Mouse (Mus musculus) limb, embryonic 14.5 days (tissue): ENCODE measurements at regions not wholly inside any gene's neighbourhood (a gene's known extent, or its start where the extent isn't known, plus 50 kb on each side); places are given as distances from the start of the nearest gene placed in this dataset.

Experiments used
- ATAC-seq: fragments of 200-750 bp; cut with Nextera tagmentation; 2 replicates; pipeline ENCODE4 v1.8.0; 2017; ENCODE audit warnings: low read depth, moderate number of reproducible peaks, moderate TSS enrichment; ENCODE audit not compliant: low FRiP score
- DNase-seq: peaks from one replicate; pipeline ENCODE4 v3.0.0-alpha.2; 2015; ENCODE audit warnings: low spot score
- H3K27ac ChIP-seq: fragments of 300-500 bp; sonication (generic); replicated peaks from 2 replicates; pipeline ENCODE4 v1.5.1; 2014; ENCODE audit warnings: low read depth, mild to moderate bottlenecking, low read length, moderate library complexity, mixed read lengths
- H3K27me3 ChIP-seq: fragments of 300-500 bp; sonication (generic); 2 replicates; pipeline ENCODE4 v1.6.1; 2014; ENCODE audit warnings: low read length, mixed read lengths; ENCODE audit not compliant: control insufficient read depth, insufficient read depth
- H3K36me3 ChIP-seq: fragments of 300-500 bp; sonication (generic); 2 replicates; pipeline ENCODE4 v1.6.1; 2014; ENCODE audit warnings: mild to moderate bottlenecking, low read length, moderate library complexity, mixed read lengths; ENCODE audit not compliant: control insufficient read depth, insufficient read depth
- H3K4me1 ChIP-seq: fragments of 300-500 bp; sonication (generic); 2 replicates; pipeline ENCODE4 v1.6.1; 2014; ENCODE audit warnings: antibody characterized with exemption, low read length, mixed read lengths; ENCODE audit not compliant: control insufficient read depth, insufficient read depth
- H3K4me2 ChIP-seq: fragments of 300-500 bp; sonication (generic); replicated peaks from 2 replicates; pipeline ENCODE4 v1.6.1; 2014; ENCODE audit warnings: low read depth, mild to moderate bottlenecking, low read length, moderate library complexity; ENCODE audit not compliant: severe bottlenecking
- H3K4me3 ChIP-seq: fragments of 300-500 bp; sonication (generic); replicated peaks from 2 replicates; pipeline ENCODE4 v1.5.1; 2014; ENCODE audit warnings: low read length
- H3K9ac ChIP-seq: fragments of 300-500 bp; sonication (generic); 2 replicates; pipeline ENCODE4 v1.6.1; 2014; ENCODE audit warnings: mild to moderate bottlenecking, low read depth, low read length, moderate library complexity; ENCODE audit not compliant: severe bottlenecking
- H3K9me3 ChIP-seq: fragments of 300-500 bp; sonication (generic); 2 replicates; pipeline ENCODE4 v1.6.1; 2016; ENCODE audit warnings: low read length; ENCODE audit not compliant: control insufficient read depth
- POLR2A ChIP-seq: fragments of 200-500 bp; IDR thresholded peaks from 2 replicates; pipeline ENCODE4 v1.8.0; 2012; ENCODE audit warnings: inconsistent platforms, mild to moderate bottlenecking, moderate library complexity, borderline replicate concordance; ENCODE audit not compliant: insufficient read depth, insufficient read length; ENCODE audit errors: extremely low read depth
- WGBS: fragments of 180-500 bp; shearing (Covaris S2); extraction: QIAGEN DNeasy Blood & Tissue Kit; methylation state at CpG from one replicate; pipeline ENCODE4 v1.1.7; 2014; 5-methylcytosine and 5-hydroxymethylcytosine counted together

- Histone ChIP-seq H3K4me2 (no peak overlapping the region), H3K27me3 (no peaks in the 10 kb centered on the region), H3K27ac (no peak overlapping the region), H3K9me3 (no peaks in the 10 kb centered on the region), H3K36me3 (no peaks in the 10 kb centered on the region), H3K4me1 (0 out of 2 replicates have a peak, but pooled peaks cover 6% of the 10 kb centered on the region), H3K4me3 (no peak overlapping the region), H3K9ac (no peak overlapping the region)
- no peak for TF ChIP-seq POLR2A
- DNase-seq = no peak
- 30% methylated on average over 11 of the region's 11 CpGs for WGBS
- ATAC-seq = no peak
These were observed 157.8 kb downstream of the Mycn start for GRCm38 (mm10) chr12:12783699-12784605.

- H3K27ac ChIP-seq = no peak overlapping the region
- no peak overlapping the region for H3K9ac ChIP-seq
- no peak overlapping the region for H3K4me2 ChIP-seq
- 97% methylated on average over 5 of the region's 5 CpGs for WGBS
- no peaks in the 10 kb centered on the region for H3K9me3 ChIP-seq
- H3K4me1 ChIP-seq = no peaks in the 10 kb centered on the region
- DNase-seq (no peak), ATAC-seq (no peak)
- no peaks in the 10 kb centered on the region for H3K36me3 ChIP-seq
- H3K4me3 ChIP-seq = no peak overlapping the region
- no peaks in the 10 kb centered on the region for H3K27me3 ChIP-seq
- no peak for TF ChIP-seq POLR2A
These were observed 160.2 kb downstream of the Mycn start for GRCm38 (mm10) chr12:12781526-12781925.

- no peak for ATAC-seq
- DNase-seq = no peak
- TF ChIP-seq POLR2A = no peak
- Histone ChIP-seq H3K27me3 (no peaks in the 10 kb centered on the region), H3K36me3 (no peaks in the 10 kb centered on the region), H3K27ac (no peak overlapping the region), H3K9me3 (no peaks in the 10 kb centered on the region), H3K9ac (no peak overlapping the region), H3K4me2 (no peak overlapping the region), H3K4me1 (no peaks in the 10 kb centered on the region), H3K4me3 (no peak overlapping the region)
- WGBS = 58% methylated on average over 4 of the region's 4 CpGs
These were observed 163.0 kb downstream of the Mycn start for GRCm38 (mm10) chr12:12778563-12779256.

- Histone ChIP-seq H3K27ac (no peak overlapping the region), H3K9ac (no peak overlapping the region), H3K4me1 (no peaks in the 10 kb centered on the region), H3K4me3 (no peak overlapping the region), H3K36me3 (no peaks in the 10 kb centered on the region), H3K27me3 (no peaks in the 10 kb centered on the region), H3K9me3 (no peaks in the 10 kb centered on the region), H3K4me2 (no peak overlapping the region)
- no peak for ATAC-seq
- 82% methylated on average over 8 of the region's 8 CpGs for WGBS
- no peak for TF ChIP-seq POLR2A
- no peak for DNase-seq
These were observed 164.3 kb downstream of the Mycn start for GRCm38 (mm10) chr12:12777422-12777821.

- no peaks in the 10 kb centered on the region for H3K4me1 ChIP-seq
- ATAC-seq (no peak), DNase-seq (no peak)
- H3K27ac ChIP-seq = no peak overlapping the region
- no peak overlapping the region for H3K4me3 ChIP-seq
- TF ChIP-seq POLR2A = no peak
- no peak overlapping the region for H3K9ac ChIP-seq
- H3K4me2 ChIP-seq = no peak overlapping the region
- 70% methylated on average over 6 of the region's 6 CpGs for WGBS
- H3K9me3 ChIP-seq = no peaks in the 10 kb centered on the region
- no peaks in the 10 kb centered on the region for H3K27me3 ChIP-seq
- H3K36me3 ChIP-seq = no peaks in the 10 kb centered on the region
These were observed 164.9 kb downstream of the Mycn start for GRCm38 (mm10) chr12:12776783-12777182.
